Mouse (Mus musculus) G1E (cell line): ENCODE results near the gene Dpy19l3.

ENCODE experiments used
- CTCF ChIP-seq: IDR thresholded peaks from 2 replicates; pipeline ENCODE4 v1.5.1; 2012; ENCODE audit warnings: low read depth, low read length, inconsistent platforms, mixed read lengths
- GATA1 ChIP-seq: IDR thresholded peaks from 2 replicates; pipeline ENCODE4 v1.6.1; 2012; ENCODE audit warnings: borderline replicate concordance, low read length, inconsistent platforms, mixed read lengths
- POLR2AphosphoS5 ChIP-seq: IDR thresholded peaks from 2 replicates; pipeline ENCODE4 v1.6.1; 2012; ENCODE audit warnings: low read depth, low read length, inconsistent platforms; ENCODE audit not compliant: insufficient replicate concordance
- TAL1 ChIP-seq: conservative IDR thresholded peaks from 2 replicates; pipeline ENCODE4 v1.6.1; 2012; ENCODE audit warnings: low read depth, low read length, inconsistent platforms, mixed read lengths

DNA sequence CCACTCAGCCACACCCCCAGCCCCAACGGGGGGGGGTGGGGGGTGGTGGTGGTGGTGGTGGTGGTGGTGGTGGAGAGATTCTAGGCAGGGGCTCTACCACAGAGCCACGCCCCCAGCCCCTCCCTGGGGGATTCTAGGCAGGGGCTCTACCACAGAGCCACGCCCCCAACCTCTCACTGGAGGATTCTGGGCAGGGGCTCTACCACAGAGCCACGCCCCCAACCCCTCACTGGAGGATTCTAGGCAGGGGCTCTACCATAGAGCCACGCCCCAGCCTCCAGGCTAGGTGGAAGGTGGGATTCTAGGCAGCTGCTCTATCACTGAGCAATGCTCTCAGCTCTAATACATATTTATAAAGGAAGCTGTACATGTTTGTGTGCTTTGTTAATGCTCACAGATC, 7.5 kb upstream of the Dpy19l3 start:
- TF ChIP-seq CTCF = no peak
- TF ChIP-seq TAL1 = no peak
- TF ChIP-seq POLR2AphosphoS5 = no peak
- TF ChIP-seq GATA1 = no peak
